Mouse (Mus musculus): ENCODE measurements at regions not wholly inside any gene's neighbourhood (a gene's known extent, or its start where the extent isn't known, plus 50 kb on each side); places are given as distances from the start of the nearest gene placed in this dataset.
"Not testable (repeated sequence)": the region's sequence is repeated elsewhere in the genome, so short reads cannot be mapped to it uniquely, and the experiment has no call there.

DNA sequence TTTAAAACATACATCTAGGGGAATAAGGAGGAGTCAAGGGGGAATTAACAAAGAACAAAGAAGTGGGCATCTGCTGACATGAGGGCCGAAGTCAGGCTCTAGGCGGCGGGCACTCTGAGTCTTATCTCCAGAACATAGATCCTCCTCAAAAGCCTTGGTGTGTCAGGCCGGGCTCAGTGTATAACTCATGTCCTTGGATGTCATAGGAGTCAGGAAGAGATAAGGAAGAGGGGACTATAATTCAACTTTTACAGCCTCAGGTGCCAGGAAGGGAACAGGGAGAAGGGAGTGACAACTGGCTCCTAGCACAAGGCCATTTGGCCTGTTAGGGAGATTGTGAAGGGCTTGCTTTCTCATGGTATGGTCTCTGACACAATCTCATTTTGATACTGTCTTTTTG is 185.9 kb upstream of the Ube2e2 start:
- in situ Hi-C loops (cut with MboI; ENCODE audit: unreplicated experiment in 2 of 2), result not testable (repeated sequence)

DNA sequence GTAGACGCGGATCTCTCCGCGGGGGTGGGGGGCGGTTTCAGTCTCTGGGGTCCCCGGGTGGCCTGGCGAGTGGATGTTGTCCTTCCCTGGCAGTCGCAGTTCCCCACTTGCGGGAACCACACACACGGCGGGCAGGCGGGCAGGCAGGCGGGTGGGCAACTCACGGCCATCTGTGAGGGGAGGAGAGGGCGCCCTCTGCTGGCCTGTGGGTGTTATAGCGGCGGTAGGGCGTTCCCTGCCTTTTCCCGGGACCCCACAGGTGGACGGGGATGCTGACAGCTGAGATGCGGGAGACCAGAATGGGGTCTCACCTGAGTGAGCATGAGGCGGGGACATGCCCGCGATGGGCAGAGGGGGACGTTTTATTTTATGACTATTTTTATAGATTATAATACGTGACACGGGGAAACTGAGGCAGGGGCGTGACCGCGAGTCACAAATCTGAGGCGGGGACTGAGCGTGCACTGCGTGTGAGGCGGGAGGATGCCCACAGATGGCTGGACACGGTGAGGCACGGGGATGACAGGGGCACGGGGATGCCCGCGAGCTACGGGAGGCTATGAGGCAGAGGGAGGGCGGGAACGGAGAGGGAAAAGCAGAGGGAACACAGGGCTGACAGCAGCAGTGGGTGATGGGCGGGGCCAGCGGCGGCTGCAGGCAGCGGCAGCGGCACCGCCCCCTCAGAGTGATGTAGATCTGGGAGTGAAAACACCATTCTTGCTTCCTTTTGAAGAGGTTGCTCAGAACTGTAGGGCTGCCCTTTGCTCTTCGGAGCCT is 148.1 kb upstream of the Ube2e2 start:
- in situ Hi-C loops (cut with MboI; ENCODE audit: unreplicated experiment in 2 of 2), result loop anchor here in 1 of 2 experiments (25.0 kb wide), 1 partner anchor 830 kb away; no protein-coding TSS in a partner anchor

DNA sequence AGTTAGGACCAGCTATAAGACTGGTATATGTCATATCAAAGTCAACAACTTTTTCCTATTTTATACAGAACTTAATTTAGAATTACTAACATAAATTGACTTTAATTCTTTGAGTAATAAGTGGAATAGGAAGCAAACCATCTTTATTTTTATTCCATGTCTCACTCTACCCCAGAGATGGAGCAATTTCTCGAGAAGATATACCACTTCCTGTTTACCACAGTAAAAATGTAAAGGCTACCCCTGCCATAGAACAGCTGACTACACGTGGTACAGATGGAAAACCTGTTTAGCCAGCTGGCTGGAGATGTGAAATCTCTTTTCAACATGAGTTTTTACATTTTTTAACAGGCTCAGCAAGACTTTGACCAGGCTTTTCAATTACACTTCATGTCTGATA is 126.0 kb upstream of the Ube2e2 start:
- in situ Hi-C loops (cut with MboI; ENCODE audit: unreplicated experiment in 2 of 2), result loop anchor here in 1 of 2 experiments (25.0 kb wide), 1 partner anchor 808 kb away; no protein-coding TSS in a partner anchor

DNA sequence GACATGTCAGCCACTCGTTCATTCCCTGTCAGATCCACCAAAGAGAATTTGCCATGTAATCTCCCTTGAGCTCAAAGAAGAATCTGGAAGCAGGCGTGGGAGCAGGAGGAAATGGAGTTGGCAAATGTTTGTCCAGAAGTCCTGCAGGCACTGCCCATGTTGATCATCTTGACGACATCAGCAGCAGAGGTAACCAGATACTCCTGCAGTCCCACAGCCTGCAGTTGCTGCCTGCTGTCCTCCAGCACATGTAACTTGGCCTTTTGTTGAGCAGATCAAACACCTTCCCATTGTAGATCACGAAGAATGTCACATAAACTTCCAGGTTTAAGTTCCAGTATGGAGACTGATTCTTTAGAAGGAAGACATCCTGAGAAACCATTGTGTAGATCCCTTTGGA is 121.3 kb upstream of the Ube2e2 start:
- in situ Hi-C loops (cut with MboI; ENCODE audit: unreplicated experiment in 2 of 2), result loop anchor here in 1 of 2 experiments (25.0 kb wide), 1 partner anchor 803 kb away; no protein-coding TSS in a partner anchor

- in situ Hi-C loops (cut with MboI; ENCODE audit: unreplicated experiment in 2 of 2), result loop anchor here in 1 of 2 experiments (25.0 kb wide), 1 partner anchor 801 kb away; no protein-coding TSS in a partner anchor
Observed at GRCm38 (mm10) chr14:19013558-19013957, 119.5 kb upstream of the Ube2e2 start.

- in situ Hi-C loops (cut with MboI; ENCODE audit: unreplicated experiment in 2 of 2), result no loop called here
Observed at GRCm38 (mm10) chr14:18983901-18984300, 89.8 kb upstream of the Ube2e2 start.

DNA sequence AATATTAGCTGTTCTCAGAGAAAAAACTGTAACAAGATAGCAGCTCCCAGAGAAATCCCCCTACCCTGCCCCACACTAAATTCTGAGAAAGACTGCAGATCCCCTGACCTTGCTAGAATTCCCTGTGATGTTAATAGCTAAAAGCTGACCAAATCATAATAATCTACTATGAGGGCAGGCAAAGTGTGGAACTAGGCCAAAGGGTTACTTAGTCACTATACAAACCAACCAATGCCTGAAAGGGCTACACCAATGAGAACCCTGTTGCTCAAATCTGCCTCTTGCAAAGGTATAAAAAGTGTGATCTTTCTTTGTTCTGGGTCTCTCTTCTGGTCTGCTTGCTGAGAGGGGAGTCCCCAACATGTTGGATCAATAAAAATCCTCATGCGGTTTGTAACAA is 69.8 kb upstream of the Ube2e2 start:
- in situ Hi-C loops (cut with MboI; ENCODE audit: unreplicated experiment in 2 of 2), result no loop called here

- in situ Hi-C loops (cut with MboI; ENCODE audit: unreplicated experiment in 2 of 2), result no loop called here
Observed at GRCm38 (mm10) chr14:18963287-18963686, 69.2 kb upstream of the Ube2e2 start.

Data from v-Abl transformed pro-B cells (cell line).